Mouse (Mus musculus) stomach, embryonic 16.5 days (tissue): Measurements from ENCODE around the gene Lrig2. TPM values are rescaled to one million over a fixed set of nuclear protein-coding genes. Genes with fewer than 3 reads are reported as not detected.

ENCODE experiments used
- ATAC-seq: fragments of 200-750 bp; cut with Nextera tagmentation; 2 replicates; pipeline ENCODE4 v1.8.0; 2017; ENCODE audit warnings: moderate number of reproducible peaks, moderate TSS enrichment; ENCODE audit not compliant: insufficient read depth, low FRiP score
- H3K27ac ChIP-seq: fragments of 300-500 bp; sonication (generic); 2 replicates; pipeline ENCODE4 v1.5.1; 2014; ENCODE audit warnings: low read length
- H3K27me3 ChIP-seq: fragments of 300-500 bp; sonication (generic); 2 replicates; pipeline ENCODE4 v1.6.1; 2014; ENCODE audit warnings: low read length, control low read depth, mixed read lengths; ENCODE audit not compliant: control insufficient read depth, insufficient read depth
- H3K36me3 ChIP-seq: fragments of 300-500 bp; sonication (generic); 2 replicates; pipeline ENCODE4 v1.6.1; 2014; ENCODE audit warnings: low read length; ENCODE audit not compliant: control insufficient read depth, insufficient read depth
- H3K4me1 ChIP-seq: fragments of 300-500 bp; sonication (generic); 2 replicates; pipeline ENCODE4 v1.6.1; 2014; ENCODE audit warnings: low read length, control low read depth, mixed read lengths; ENCODE audit not compliant: control insufficient read depth, insufficient read depth
- H3K4me2 ChIP-seq: fragments of 300-500 bp; sonication (generic); 2 replicates; pipeline ENCODE4 v1.6.1; 2014; ENCODE audit warnings: low read depth, low read length, mixed read lengths
- H3K4me3 ChIP-seq: fragments of 300-500 bp; sonication (generic); replicated peaks from 2 replicates; pipeline ENCODE4 v1.5.1; 2014; ENCODE audit warnings: mild to moderate bottlenecking, low read length
- H3K9ac ChIP-seq: fragments of 300-500 bp; sonication (generic); 2 replicates; pipeline ENCODE4 v1.6.1; 2014; ENCODE audit warnings: low read length
- H3K9me3 ChIP-seq: fragments of 300-500 bp; sonication (generic); replicated peaks from 2 replicates; pipeline ENCODE4 v1.6.1; 2016; ENCODE audit warnings: low read length, control low read depth; ENCODE audit not compliant: control insufficient read depth
- WGBS: fragments of 180-500 bp; shearing (Covaris S2); extraction: QIAGEN DNeasy Blood & Tissue Kit; methylation state at CpG from one replicate; pipeline ENCODE4 v1.1.7; 2014; 5-methylcytosine and 5-hydroxymethylcytosine counted together
- polyA plus RNA-seq: library from polyadenylated mRNA; unstranded; fragments of >200 nt; fragmentation: Nextera tagmentation; extraction: Ambion mirVana; gene quantifications from 2 replicates; pipeline ENCODE4 v1.2.1, GENCODE M21; 2015

Gene Lrig2
- 12.4 and 13.7 TPM in 2 replicates for polyA plus RNA-seq

GRCm38 (mm10) chr3:104511538-104512423 is at the start of gene Lrig2:
TSS of gene Lrig2 (minus strand) at chr3:104511918.
- H3K4me1 ChIP-seq = peaks cover 3% of the 10 kb centered on the region; the same call in 1 of the 2 replicates
- under 1% methylated on average over 71 of the region's 71 CpGs for WGBS
- peak within 1 kb of the TSS; percentile 61 for H3K4me2 ChIP-seq
- peak within 1 kb of the TSS; percentile 77 for H3K4me3 ChIP-seq
- H3K9ac ChIP-seq = peak within 1 kb of the TSS; percentile 89
- peak; percentile 99 for ATAC-seq
- no peaks in the 10 kb centered on the region for H3K9me3 ChIP-seq
- peak within 1 kb of the TSS; percentile 93 for H3K27ac ChIP-seq
- no peaks in the 10 kb centered on the region for H3K36me3 ChIP-seq
- no peaks in the 10 kb centered on the region for H3K27me3 ChIP-seq

- no peaks in the 10 kb centered on the region for H3K9me3 ChIP-seq
- ATAC-seq = no peak
- no peaks in the 10 kb centered on the region for H3K36me3 ChIP-seq
- no peak overlapping the region for H3K27ac ChIP-seq
- H3K27me3 ChIP-seq = no peaks in the 10 kb centered on the region
- WGBS = 100% methylated on average over 1 of the region's 1 CpGs
- no peak overlapping the region for H3K4me3 ChIP-seq
- no peaks in the 10 kb centered on the region for H3K4me1 ChIP-seq
- H3K4me2 ChIP-seq = no peak overlapping the region
- H3K9ac ChIP-seq = no peak overlapping the region
Measured at GRCm38 (mm10) chr3:104556624-104557023, 44.9 kb upstream of the Lrig2 start.

GRCm38 (mm10) chr3:104550594-104550993 is 38.9 kb upstream of the Lrig2 start:
- no peak overlapping the region for H3K9ac ChIP-seq
- 45% methylated on average over 3 of the region's 3 CpGs for WGBS
- ATAC-seq = no peak
- no peaks in the 10 kb centered on the region for H3K9me3 ChIP-seq
- H3K27ac ChIP-seq = no peak overlapping the region
- H3K27me3 ChIP-seq = no peaks in the 10 kb centered on the region
- H3K4me2 ChIP-seq = no peak overlapping the region
- no peaks in the 10 kb centered on the region for H3K4me1 ChIP-seq
- H3K4me3 ChIP-seq = no peak overlapping the region
- H3K36me3 ChIP-seq = no peaks in the 10 kb centered on the region

GRCm38 (mm10) chr3:104548367-104549087 is 36.8 kb upstream of the Lrig2 start:
- no peak overlapping the region for H3K4me3 ChIP-seq
- H3K27me3 ChIP-seq = no peaks in the 10 kb centered on the region
- H3K27ac ChIP-seq = no peak overlapping the region
- H3K9ac ChIP-seq = no peak overlapping the region
- H3K9me3 ChIP-seq = no peaks in the 10 kb centered on the region
- H3K4me2 ChIP-seq = no peak overlapping the region
- WGBS = 64% methylated on average over 15 of the region's 15 CpGs
- no peaks in the 10 kb centered on the region for H3K4me1 ChIP-seq
- no peak for ATAC-seq
- H3K36me3 ChIP-seq = no peaks in the 10 kb centered on the region

- H3K9me3 ChIP-seq = no peaks in the 10 kb centered on the region
- 93% methylated on average over 3 of the region's 3 CpGs for whole genome bisulfite sequencing
- no peak overlapping the region for H3K4me2 ChIP-seq
- ATAC-seq = no peak
- no peak overlapping the region for H3K27ac ChIP-seq
- no peaks in the 10 kb centered on the region for H3K27me3 ChIP-seq
- no peak overlapping the region for H3K9ac ChIP-seq
- H3K4me1 ChIP-seq = peaks cover 8% of the 10 kb centered on the region
- H3K36me3 ChIP-seq = no peaks in the 10 kb centered on the region
- no peak overlapping the region for H3K4me3 ChIP-seq
Measured at GRCm38 (mm10) chr3:104543825-104544224, 32.1 kb upstream of the Lrig2 start.

GRCm38 (mm10) chr3:104542065-104542429 is 30.3 kb upstream of the Lrig2 start:
- 0 out of 2 replicates have a peak, but pooled peaks have one; percentile 23 for ATAC-seq
- 22% methylated on average over 2 of the region's 2 CpGs for WGBS
- peak overlapping the region; percentile 23; the same call in 1 of the 2 replicates for H3K27ac ChIP-seq
- H3K4me3 ChIP-seq = no peak overlapping the region
- H3K27me3 ChIP-seq = no peaks in the 10 kb centered on the region
- H3K9me3 ChIP-seq = no peaks in the 10 kb centered on the region
- H3K9ac ChIP-seq = peak overlapping the region; percentile 66
- H3K4me1 ChIP-seq = peaks cover 8% of the 10 kb centered on the region
- H3K4me2 ChIP-seq = peak overlapping the region; percentile 69
- no peaks in the 10 kb centered on the region for H3K36me3 ChIP-seq

- H3K4me3 ChIP-seq = peak overlapping the region; percentile 40
- peaks cover 8% of the 10 kb centered on the region for H3K4me1 ChIP-seq
- H3K36me3 ChIP-seq = no peaks in the 10 kb centered on the region
- 9% methylated on average over 21 of the region's 21 CpGs for WGBS
- H3K27ac ChIP-seq = peak overlapping the region; percentile 23; the same call in 1 of the 2 replicates
- peak; percentile 67; the same call in 1 of the 2 replicates for ATAC-seq
- H3K4me2 ChIP-seq = peak overlapping the region; percentile 69
- no peaks in the 10 kb centered on the region for H3K27me3 ChIP-seq
- peak overlapping the region; percentile 66 for H3K9ac ChIP-seq
- H3K9me3 ChIP-seq = no peaks in the 10 kb centered on the region
Measured at GRCm38 (mm10) chr3:104541139-104542064, 29.7 kb upstream of the Lrig2 start.

GRCm38 (mm10) chr3:104540480-104541138 is 28.9 kb upstream of the Lrig2 start:
- Histone ChIP-seq H3K4me2 (0 out of 2 replicates have a peak overlapping the region, but pooled peaks have one; percentile 69), H3K4me1 (peaks cover 8% of the 10 kb centered on the region), H3K27ac (no peak overlapping the region), H3K9ac (no peak overlapping the region), H3K27me3 (no peaks in the 10 kb centered on the region), H3K36me3 (no peaks in the 10 kb centered on the region), H3K9me3 (no peaks in the 10 kb centered on the region), H3K4me3 (no peak overlapping the region)
- WGBS = 45% methylated on average over 9 of the region's 9 CpGs
- no peak; the same call in 1 of the 2 replicates for ATAC-seq
